Mouse (Mus musculus): Measurements from ENCODE around the gene Rubcnl.

Rubcnl gene

GRCm38 (mm10) chr14:75015856-75016714 lies at the start of gene Rubcnl:
Gene Rubcnl, plus strand, starts transcription at chr14:75016027.
- in situ Hi-C loops (cut with MboI; ENCODE audit: unreplicated experiment in 2 of 2) = loop anchor here in 1 of 2 experiments (25.0 kb wide), 1 partner anchor 1479 kb away; the partner anchor contains the start of genes Nudt15 and Sucla2

GRCm38 (mm10) chr14:74972216-74972615 lies 43.6 kb upstream of the Rubcnl start:
- in situ Hi-C loops (cut with MboI; ENCODE audit: unreplicated experiment in 2 of 2) = no loop called here

- in situ Hi-C loops (cut with MboI; ENCODE audit: unreplicated experiment in 2 of 2) = no loop called here
Measured at GRCm38 (mm10) chr14:74972687-74973086, 43.1 kb upstream of the Rubcnl start.

GRCm38 (mm10) chr14:74974136-74974651 lies 41.6 kb upstream of the Rubcnl start:
- in situ Hi-C loops (cut with MboI; ENCODE audit: unreplicated experiment in 2 of 2) = no loop called here

- in situ Hi-C loops (cut with MboI; ENCODE audit: unreplicated experiment in 2 of 2) = loop anchor here (25.0 kb wide), 2 partner anchors 740 to 1440 kb away; partner anchors contain the start of genes Nudt15 (in 1 of the 2) and Sucla2 (in 1 of the 2)
Measured at GRCm38 (mm10) chr14:74976972-74977371, 38.9 kb upstream of the Rubcnl start.

- in situ Hi-C loops (cut with MboI; ENCODE audit: unreplicated experiment in 2 of 2) = loop anchor here (10.0 to 25.0 kb wide), 3 partner anchors 346 to 1444 kb away; partner anchors contain the start of genes Nudt15 (in 1 of the 2) and Sucla2 (in 1 of the 2)
Measured at GRCm38 (mm10) chr14:74981016-74981415, 34.8 kb upstream of the Rubcnl start.

GRCm38 (mm10) chr14:74983079-74983478 lies 32.7 kb upstream of the Rubcnl start:
- in situ Hi-C loops (cut with MboI; ENCODE audit: unreplicated experiment in 2 of 2) = loop anchor here (10.0 to 25.0 kb wide), 3 partner anchors 348 to 1446 kb away; partner anchors contain the start of genes Nudt15 (in 1 of the 2) and Sucla2 (in 1 of the 2)

- in situ Hi-C loops (cut with MboI; ENCODE audit: unreplicated experiment in 2 of 2) = loop anchor here (5.0 to 25.0 kb wide), 4 partner anchors 33 to 1448 kb away; partner anchors contain the start of genes Nudt15 (in 1 of the 2) and Sucla2 (in 1 of the 2)
Measured at GRCm38 (mm10) chr14:74984817-74985391, 30.9 kb upstream of the Rubcnl start.

GRCm38 (mm10) chr14:74985658-74986057 lies 30.2 kb upstream of the Rubcnl start:
- in situ Hi-C loops (cut with MboI; ENCODE audit: unreplicated experiment in 2 of 2) = loop anchor here (5.0 to 25.0 kb wide), 4 partner anchors 33 to 1448 kb away; partner anchors contain the start of genes Nudt15 (in 1 of the 2) and Sucla2 (in 1 of the 2)

- in situ Hi-C loops (cut with MboI; ENCODE audit: unreplicated experiment in 2 of 2) = loop anchor here (5.0 to 25.0 kb wide), 4 partner anchors 34 to 1449 kb away; partner anchors contain the start of genes Nudt15 (in 1 of the 2) and Sucla2 (in 1 of the 2)
Measured at GRCm38 (mm10) chr14:74986527-74986926, 29.3 kb upstream of the Rubcnl start.

- in situ Hi-C loops (cut with MboI; ENCODE audit: unreplicated experiment in 2 of 2) = loop anchor here (5.0 to 25.0 kb wide), 4 partner anchors 37 to 1452 kb away; partner anchors contain the start of genes Nudt15 (in 1 of the 2) and Sucla2 (in 1 of the 2)
Measured at GRCm38 (mm10) chr14:74989322-74989721, 26.5 kb upstream of the Rubcnl start.

GRCm38 (mm10) chr14:74989909-74990308 lies 25.9 kb upstream of the Rubcnl start:
- in situ Hi-C loops (cut with MboI; ENCODE audit: unreplicated experiment in 2 of 2) = loop anchor here (5.0 to 25.0 kb wide), 8 partner anchors 38 to 1453 kb away; partner anchors contain the start of genes Nudt15 (in 1 of the 2) and Sucla2 (in 1 of the 2)

- in situ Hi-C loops (cut with MboI; ENCODE audit: unreplicated experiment in 2 of 2) = loop anchor here (5.0 to 25.0 kb wide), 6 partner anchors 228 to 1453 kb away; partner anchors contain the start of genes Nudt15 (in 1 of the 2) and Sucla2 (in 1 of the 2)
Measured at GRCm38 (mm10) chr14:74990504-74990903, 25.3 kb upstream of the Rubcnl start.

- in situ Hi-C loops (cut with MboI; ENCODE audit: unreplicated experiment in 2 of 2) = loop anchor here (10.0 to 25.0 kb wide), 4 partner anchors 382 to 1459 kb away; partner anchors contain the start of genes Nudt15 (in 1 of the 2) and Sucla2 (in 1 of the 2)
Measured at GRCm38 (mm10) chr14:74996556-74996955, 19.3 kb upstream of the Rubcnl start.

GRCm38 (mm10) chr14:74997041-74997440 lies 18.8 kb upstream of the Rubcnl start:
- in situ Hi-C loops (cut with MboI; ENCODE audit: unreplicated experiment in 2 of 2) = loop anchor here (10.0 to 25.0 kb wide), 4 partner anchors 382 to 1460 kb away; partner anchors contain the start of genes Nudt15 (in 1 of the 2) and Sucla2 (in 1 of the 2)

- in situ Hi-C loops (cut with MboI; ENCODE audit: unreplicated experiment in 2 of 2) = loop anchor here in 1 of 2 experiments (25.0 kb wide), 1 partner anchor 1464 kb away; the partner anchor contains the start of genes Nudt15 and Sucla2
Measured at GRCm38 (mm10) chr14:75001364-75001763, 14.5 kb upstream of the Rubcnl start.

GRCm38 (mm10) chr14:75003356-75003755 lies 12.5 kb upstream of the Rubcnl start:
- in situ Hi-C loops (cut with MboI; ENCODE audit: unreplicated experiment in 2 of 2) = loop anchor here in 1 of 2 experiments (25.0 kb wide), 1 partner anchor 1466 kb away; the partner anchor contains the start of genes Nudt15 and Sucla2

GRCm38 (mm10) chr14:75005478-75006199 lies 10.2 kb upstream of the Rubcnl start:
- in situ Hi-C loops (cut with MboI; ENCODE audit: unreplicated experiment in 2 of 2) = loop anchor here in 1 of 2 experiments (25.0 kb wide), 1 partner anchor 1468 kb away; the partner anchor contains the start of genes Nudt15 and Sucla2

GRCm38 (mm10) chr14:75010346-75010745 lies 5.5 kb upstream of the Rubcnl start:
- in situ Hi-C loops (cut with MboI; ENCODE audit: unreplicated experiment in 2 of 2) = loop anchor here in 1 of 2 experiments (25.0 kb wide), 1 partner anchor 1473 kb away; the partner anchor contains the start of genes Nudt15 and Sucla2
